Mouse (Mus musculus): Measurements from ENCODE around the gene Wasf1. TPM values are rescaled to one million over a fixed set of nuclear protein-coding genes. Genes with fewer than 3 reads are reported as not detected.
A peak's percentile ranks its signal among the peaks of the same experiment; 100 is the strongest.

Gene Wasf1
- polyA plus RNA-seq (2014; fragmentation: Nextera tagmentation; extraction: Ambion mirVana), result 105 and 113 TPM in 2 replicates

- Histone ChIP-seq H3K9me3 (ENCODE audit: control insufficient read depth, low read length) (no peaks in the 10 kb centered on the region), H3K36me3 (replicated peaks; ENCODE audit: control insufficient read depth, insufficient read depth) (peaks cover 5% of the 10 kb centered on the region; the same call in 1 of the 2 replicates), H3K9ac (peak within 1 kb of the TSS; percentile 98), H3K27ac (peak within 1 kb of the TSS; percentile 99), H3K4me2 (replicated peaks) (peak within 1 kb of the TSS; percentile 71), H3K27me3 (ENCODE audit: control insufficient read depth, insufficient read depth, low read length) (no peaks in the 10 kb centered on the region), H3K4me3 (replicated peaks; ENCODE audit: low read length) (peak within 1 kb of the TSS; percentile 98), H3K4me1 (replicated peaks; ENCODE audit: control insufficient read depth, insufficient read depth, low read length) (peaks cover 14% of the 10 kb centered on the region)
- ATAC-seq (ENCODE audit: low FRiP score) (peak; percentile 97), DNase-seq (ENCODE audit: low spot score) (peak; percentile 95)
- WGBS, result under 1% methylated on average over 44 of the region's 44 CpGs
Measured at GRCm38 (mm10) chr10:40882831-40883643, at the start of gene Wasf1, which contains the start of gene Cdc40. Wasf1 (plus strand) TSS chr10:40883475. Cdc40 (minus strand) TSS chr10:40883311.

GRCm38 (mm10) chr10:40840086-40840485 lies 43.2 kb upstream of the Wasf1 start:
- H3K9me3 ChIP-seq (ENCODE audit: control insufficient read depth, low read length), result no peaks in the 10 kb centered on the region
- H3K27me3 ChIP-seq (ENCODE audit: control insufficient read depth, insufficient read depth, low read length), result no peaks in the 10 kb centered on the region
- no peak overlapping the region for H3K4me2 ChIP-seq (replicated peaks)
- DNase-seq (ENCODE audit: low spot score) (no peak), ATAC-seq (ENCODE audit: low FRiP score) (no peak)
- 95% methylated on average over 5 of the region's 5 CpGs for WGBS
- H3K9ac ChIP-seq, result no peak overlapping the region
- peaks cover 50% of the 10 kb centered on the region for H3K36me3 ChIP-seq (replicated peaks; ENCODE audit: control insufficient read depth, insufficient read depth)
- H3K27ac ChIP-seq, result no peak overlapping the region
- H3K4me3 ChIP-seq (replicated peaks; ENCODE audit: low read length), result no peak overlapping the region
- no peaks in the 10 kb centered on the region for H3K4me1 ChIP-seq (replicated peaks; ENCODE audit: control insufficient read depth, insufficient read depth, low read length)

- H3K27me3 ChIP-seq (ENCODE audit: control insufficient read depth, insufficient read depth, low read length), result no peaks in the 10 kb centered on the region
- H3K4me2 ChIP-seq (replicated peaks), result no peak overlapping the region
- peak; percentile 21; the same call in 1 of the 2 replicates for ATAC-seq (ENCODE audit: low FRiP score)
- no peak overlapping the region for H3K4me3 ChIP-seq (replicated peaks; ENCODE audit: low read length)
- H3K4me1 ChIP-seq (replicated peaks; ENCODE audit: control insufficient read depth, insufficient read depth, low read length), result no peaks in the 10 kb centered on the region
- no peak for DNase-seq (ENCODE audit: low spot score)
- H3K27ac ChIP-seq, result peak overlapping the region; percentile 18; the same call in 1 of the 2 replicates
- H3K9ac ChIP-seq, result no peak overlapping the region
- 79% methylated on average over 5 of the region's 5 CpGs for WGBS
- no peaks in the 10 kb centered on the region for H3K9me3 ChIP-seq (ENCODE audit: control insufficient read depth, low read length)
- peaks cover 65% of the 10 kb centered on the region for H3K36me3 ChIP-seq (replicated peaks; ENCODE audit: control insufficient read depth, insufficient read depth)
Measured at GRCm38 (mm10) chr10:40843841-40844240, 39.4 kb upstream of the Wasf1 start.

- 62% methylated on average over 10 of the region's 10 CpGs for WGBS
- no peak overlapping the region for H3K4me3 ChIP-seq (replicated peaks; ENCODE audit: low read length)
- ATAC-seq (ENCODE audit: low FRiP score) (peak; percentile 31; the same call in 1 of the 2 replicates), DNase-seq (ENCODE audit: low spot score) (no peak)
- H3K9ac ChIP-seq, result no peak overlapping the region
- H3K36me3 ChIP-seq (replicated peaks; ENCODE audit: control insufficient read depth, insufficient read depth), result peaks cover 72% of the 10 kb centered on the region
- no peaks in the 10 kb centered on the region for H3K27me3 ChIP-seq (ENCODE audit: control insufficient read depth, insufficient read depth, low read length)
- peak overlapping the region; percentile 18 for H3K27ac ChIP-seq
- no peaks in the 10 kb centered on the region for H3K9me3 ChIP-seq (ENCODE audit: control insufficient read depth, low read length)
- no peaks in the 10 kb centered on the region for H3K4me1 ChIP-seq (replicated peaks; ENCODE audit: control insufficient read depth, insufficient read depth, low read length)
- H3K4me2 ChIP-seq (replicated peaks), result no peak overlapping the region
Measured at GRCm38 (mm10) chr10:40844546-40844945, 38.7 kb upstream of the Wasf1 start.

- H3K4me1 ChIP-seq (replicated peaks; ENCODE audit: control insufficient read depth, insufficient read depth, low read length), result no peaks in the 10 kb centered on the region
- H3K9ac ChIP-seq, result no peak overlapping the region
- no peaks in the 10 kb centered on the region for H3K9me3 ChIP-seq (ENCODE audit: control insufficient read depth, low read length)
- 83% methylated on average over 6 of the region's 6 CpGs for WGBS
- no peak overlapping the region for H3K27ac ChIP-seq
- DNase-seq (ENCODE audit: low spot score) (no peak), ATAC-seq (ENCODE audit: low FRiP score) (no peak)
- no peak overlapping the region for H3K4me2 ChIP-seq (replicated peaks)
- peaks cover 73% of the 10 kb centered on the region for H3K36me3 ChIP-seq (replicated peaks; ENCODE audit: control insufficient read depth, insufficient read depth)
- H3K27me3 ChIP-seq (ENCODE audit: control insufficient read depth, insufficient read depth, low read length), result no peaks in the 10 kb centered on the region
- no peak overlapping the region for H3K4me3 ChIP-seq (replicated peaks; ENCODE audit: low read length)
Measured at GRCm38 (mm10) chr10:40845626-40846025, 37.6 kb upstream of the Wasf1 start.

GRCm38 (mm10) chr10:40847176-40847874 lies 36.0 kb upstream of the Wasf1 start:
- H3K4me1 ChIP-seq (replicated peaks; ENCODE audit: control insufficient read depth, insufficient read depth, low read length), result no peaks in the 10 kb centered on the region
- H3K9me3 ChIP-seq (ENCODE audit: control insufficient read depth, low read length), result no peaks in the 10 kb centered on the region
- no peak for ATAC-seq (ENCODE audit: low FRiP score)
- no peak for DNase-seq (ENCODE audit: low spot score)
- H3K4me3 ChIP-seq (replicated peaks; ENCODE audit: low read length), result no peak overlapping the region
- WGBS, result 91% methylated on average over 10 of the region's 10 CpGs
- H3K9ac ChIP-seq, result no peak overlapping the region
- H3K36me3 ChIP-seq (replicated peaks; ENCODE audit: control insufficient read depth, insufficient read depth), result peaks cover 58% of the 10 kb centered on the region
- no peak overlapping the region for H3K4me2 ChIP-seq (replicated peaks)
- no peak overlapping the region for H3K27ac ChIP-seq
- H3K27me3 ChIP-seq (ENCODE audit: control insufficient read depth, insufficient read depth, low read length), result no peaks in the 10 kb centered on the region

GRCm38 (mm10) chr10:40850644-40851043 lies 32.6 kb upstream of the Wasf1 start:
- ATAC-seq (ENCODE audit: low FRiP score) (no peak), DNase-seq (ENCODE audit: low spot score) (no peak)
- Histone ChIP-seq H3K36me3 (replicated peaks; ENCODE audit: control insufficient read depth, insufficient read depth) (peaks cover 37% of the 10 kb centered on the region), H3K4me1 (replicated peaks; ENCODE audit: control insufficient read depth, insufficient read depth, low read length) (no peaks in the 10 kb centered on the region; the same call in 1 of the 2 replicates), H3K27me3 (ENCODE audit: control insufficient read depth, insufficient read depth, low read length) (no peaks in the 10 kb centered on the region), H3K27ac (no peak overlapping the region), H3K9ac (no peak overlapping the region), H3K4me2 (replicated peaks) (no peak overlapping the region), H3K4me3 (replicated peaks; ENCODE audit: low read length) (no peak overlapping the region), H3K9me3 (ENCODE audit: control insufficient read depth, low read length) (no peaks in the 10 kb centered on the region)
- 88% methylated on average over 2 of the region's 2 CpGs for WGBS

- Histone ChIP-seq H3K4me3 (replicated peaks; ENCODE audit: low read length) (no peak overlapping the region), H3K36me3 (replicated peaks; ENCODE audit: control insufficient read depth, insufficient read depth) (peaks cover 36% of the 10 kb centered on the region), H3K4me2 (replicated peaks) (no peak overlapping the region), H3K27me3 (ENCODE audit: control insufficient read depth, insufficient read depth, low read length) (no peaks in the 10 kb centered on the region), H3K27ac (no peak overlapping the region), H3K9me3 (ENCODE audit: control insufficient read depth, low read length) (no peaks in the 10 kb centered on the region), H3K4me1 (replicated peaks; ENCODE audit: control insufficient read depth, insufficient read depth, low read length) (no peaks in the 10 kb centered on the region; the same call in 1 of the 2 replicates), H3K9ac (no peak overlapping the region)
- no peak for ATAC-seq (ENCODE audit: low FRiP score)
- no peak for DNase-seq (ENCODE audit: low spot score)
Measured at GRCm38 (mm10) chr10:40851138-40851537, 32.1 kb upstream of the Wasf1 start.

GRCm38 (mm10) chr10:40855616-40856015 lies 27.7 kb upstream of the Wasf1 start:
- no peaks in the 10 kb centered on the region; the same call in 1 of the 2 replicates for H3K4me1 ChIP-seq (replicated peaks; ENCODE audit: control insufficient read depth, insufficient read depth, low read length)
- no peak for ATAC-seq (ENCODE audit: low FRiP score)
- no peak overlapping the region for H3K27ac ChIP-seq
- H3K4me2 ChIP-seq (replicated peaks), result no peak overlapping the region
- H3K9ac ChIP-seq, result no peak overlapping the region
- no peak overlapping the region for H3K4me3 ChIP-seq (replicated peaks; ENCODE audit: low read length)
- H3K36me3 ChIP-seq (replicated peaks; ENCODE audit: control insufficient read depth, insufficient read depth), result no peaks in the 10 kb centered on the region
- WGBS, result 89% methylated on average over 2 of the region's 2 CpGs
- H3K9me3 ChIP-seq (ENCODE audit: control insufficient read depth, low read length), result no peaks in the 10 kb centered on the region
- no peak for DNase-seq (ENCODE audit: low spot score)
- no peaks in the 10 kb centered on the region for H3K27me3 ChIP-seq (ENCODE audit: control insufficient read depth, insufficient read depth, low read length)

Measured in hindbrain, embryonic 14.5 days (tissue).